Mouse (Mus musculus) limb, embryonic 14.5 days (tissue): ENCODE results near the gene Slco2b1. TPM values are rescaled to one million over a fixed set of nuclear protein-coding genes. Genes with fewer than 3 reads are reported as not detected.

Source experiments
- ATAC-seq: fragments of 200-750 bp; cut with Nextera tagmentation; 2 replicates; pipeline ENCODE4 v1.8.0; 2017; ENCODE audit warnings: low read depth, moderate number of reproducible peaks, moderate TSS enrichment; ENCODE audit not compliant: low FRiP score
- DNase-seq: peaks from one replicate; pipeline ENCODE4 v3.0.0-alpha.2; 2015; ENCODE audit warnings: low spot score
- H3K27ac ChIP-seq: fragments of 300-500 bp; sonication (generic); replicated peaks from 2 replicates; pipeline ENCODE4 v1.5.1; 2014; ENCODE audit warnings: low read depth, mild to moderate bottlenecking, low read length, moderate library complexity, mixed read lengths
- H3K27me3 ChIP-seq: fragments of 300-500 bp; sonication (generic); 2 replicates; pipeline ENCODE4 v1.6.1; 2014; ENCODE audit warnings: low read length, mixed read lengths; ENCODE audit not compliant: control insufficient read depth, insufficient read depth
- H3K36me3 ChIP-seq: fragments of 300-500 bp; sonication (generic); 2 replicates; pipeline ENCODE4 v1.6.1; 2014; ENCODE audit warnings: mild to moderate bottlenecking, low read length, moderate library complexity, mixed read lengths; ENCODE audit not compliant: control insufficient read depth, insufficient read depth
- H3K4me1 ChIP-seq: fragments of 300-500 bp; sonication (generic); 2 replicates; pipeline ENCODE4 v1.6.1; 2014; ENCODE audit warnings: antibody characterized with exemption, low read length, mixed read lengths; ENCODE audit not compliant: control insufficient read depth, insufficient read depth
- H3K4me2 ChIP-seq: fragments of 300-500 bp; sonication (generic); replicated peaks from 2 replicates; pipeline ENCODE4 v1.6.1; 2014; ENCODE audit warnings: low read depth, mild to moderate bottlenecking, low read length, moderate library complexity; ENCODE audit not compliant: severe bottlenecking
- H3K4me3 ChIP-seq: fragments of 300-500 bp; sonication (generic); replicated peaks from 2 replicates; pipeline ENCODE4 v1.5.1; 2014; ENCODE audit warnings: low read length
- H3K9ac ChIP-seq: fragments of 300-500 bp; sonication (generic); 2 replicates; pipeline ENCODE4 v1.6.1; 2014; ENCODE audit warnings: mild to moderate bottlenecking, low read depth, low read length, moderate library complexity; ENCODE audit not compliant: severe bottlenecking
- H3K9me3 ChIP-seq: fragments of 300-500 bp; sonication (generic); 2 replicates; pipeline ENCODE4 v1.6.1; 2016; ENCODE audit warnings: low read length; ENCODE audit not compliant: control insufficient read depth
- POLR2A ChIP-seq: fragments of 200-500 bp; IDR thresholded peaks from 2 replicates; pipeline ENCODE4 v1.8.0; 2012; ENCODE audit warnings: inconsistent platforms, mild to moderate bottlenecking, moderate library complexity, borderline replicate concordance; ENCODE audit not compliant: insufficient read depth, insufficient read length; ENCODE audit errors: extremely low read depth
- WGBS: fragments of 180-500 bp; shearing (Covaris S2); extraction: QIAGEN DNeasy Blood & Tissue Kit; methylation state at CpG from one replicate; pipeline ENCODE4 v1.1.7; 2014; 5-methylcytosine and 5-hydroxymethylcytosine counted together
- polyA plus RNA-seq, 2 experiments: library from polyadenylated mRNA; depleted of rRNA in 1 of 2; stranded (reverse) in 1 of 2; unstranded in 1 of 2; fragments of >200 nt; fragmentation: Nextera tagmentation in 1 of 2; extraction: Ambion mirVana in 1 of 2; gene quantifications; 2 replicates each; pipeline versions ENCODE4 v1.2.1 to v1.2.3; 2012 to 2014

Gene Slco2b1
- polyA plus RNA-seq, 2 experiments, result 3.2 to 4.7 TPM

DNA sequence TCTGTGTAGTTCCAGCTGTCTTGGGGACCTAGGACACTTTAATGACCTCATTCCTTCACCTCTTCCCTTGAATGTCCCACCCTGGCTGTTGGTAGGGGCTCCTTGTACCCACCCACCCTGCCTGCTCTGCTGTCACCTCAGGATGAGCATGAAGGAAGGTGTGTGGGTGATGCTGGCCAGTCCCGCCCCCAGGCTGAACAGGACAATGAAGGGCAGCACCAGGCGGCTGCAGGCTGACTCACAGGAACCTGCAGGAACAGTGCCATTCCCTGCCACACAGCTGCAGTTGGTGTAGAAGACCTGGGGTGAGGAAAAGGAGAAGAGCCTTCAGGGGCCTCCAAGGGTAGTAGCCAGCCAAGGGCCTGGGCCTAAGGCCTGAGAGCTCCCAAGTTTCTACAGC is 48.8 kb downstream of the Slco2b1 start:
- H3K9ac ChIP-seq, result no peak overlapping the region
- H3K4me1 ChIP-seq, result no peaks in the 10 kb centered on the region
- H3K27me3 ChIP-seq, result no peaks in the 10 kb centered on the region
- H3K36me3 ChIP-seq, result no peaks in the 10 kb centered on the region
- H3K4me2 ChIP-seq, result no peak overlapping the region
- H3K4me3 ChIP-seq, result no peak overlapping the region
- H3K27ac ChIP-seq, result no peak overlapping the region
- WGBS, result 58% methylated on average over 2 of the region's 2 CpGs
- no peak for ATAC-seq
- no peaks in the 10 kb centered on the region for H3K9me3 ChIP-seq
- DNase-seq, result no peak
- TF ChIP-seq POLR2A, result no peak

DNA sequence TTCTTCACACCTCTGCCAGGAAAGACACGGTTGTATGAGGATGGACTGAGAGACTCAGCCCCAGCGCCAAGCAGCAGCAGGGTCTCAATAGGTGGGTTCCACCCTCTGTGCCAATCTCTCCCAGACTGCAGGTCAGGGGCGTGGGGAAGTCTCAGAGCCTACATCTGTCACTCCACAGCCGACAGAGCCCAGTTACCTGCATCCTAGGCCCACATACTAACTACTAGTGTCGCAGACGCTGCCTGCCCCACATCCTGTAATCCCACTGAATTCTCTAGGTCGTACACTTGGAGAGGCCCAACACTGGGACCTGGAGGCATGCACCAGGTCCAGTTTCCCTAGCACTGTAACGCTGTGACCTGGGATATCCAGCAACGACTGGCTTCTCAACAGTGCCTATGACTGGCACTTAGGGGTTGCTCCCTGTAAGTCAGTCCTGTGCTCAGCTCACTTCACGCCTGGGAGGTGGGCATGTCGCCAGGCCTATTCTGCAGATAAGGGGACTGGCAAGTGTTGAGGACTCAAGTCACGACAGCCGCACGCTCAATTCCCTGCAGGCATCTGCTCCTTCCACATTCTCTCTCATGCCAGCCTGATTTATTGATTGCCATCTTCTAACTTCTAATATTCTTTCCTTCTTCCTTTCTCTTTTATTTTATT is 49.4 kb downstream of the Slco2b1 start:
- H3K9ac ChIP-seq, result no peak overlapping the region
- H3K4me3 ChIP-seq, result no peak overlapping the region
- no peak overlapping the region for H3K4me2 ChIP-seq
- DNase-seq (no peak), ATAC-seq (no peak)
- TF ChIP-seq POLR2A, result no peak
- H3K36me3 ChIP-seq, result no peaks in the 10 kb centered on the region
- H3K4me1 ChIP-seq, result no peaks in the 10 kb centered on the region
- no peak overlapping the region for H3K27ac ChIP-seq
- no peaks in the 10 kb centered on the region for H3K9me3 ChIP-seq
- WGBS, result 66% methylated on average over 14 of the region's 14 CpGs
- no peaks in the 10 kb centered on the region for H3K27me3 ChIP-seq

DNA sequence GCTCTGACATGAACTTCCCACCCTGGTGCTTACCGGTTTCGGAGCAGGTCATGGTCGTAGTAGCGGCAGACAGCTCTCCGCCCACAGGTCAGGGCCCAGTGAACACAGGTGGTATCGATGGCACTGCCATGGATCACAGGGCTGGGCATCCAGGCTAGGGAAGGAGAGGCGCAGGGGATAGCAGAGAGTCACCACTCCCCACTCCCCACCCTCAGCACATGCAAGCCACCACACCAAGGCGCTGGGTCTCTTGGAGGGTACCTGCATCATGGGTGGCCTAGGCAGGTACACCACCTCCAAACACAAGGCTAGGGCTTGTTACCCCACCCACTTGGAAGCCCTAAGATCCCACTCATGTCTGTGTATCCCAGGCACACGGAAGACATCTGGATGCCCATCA is 50.1 kb downstream of the Slco2b1 start:
- Histone ChIP-seq H3K4me3 (no peak overlapping the region), H3K4me2 (no peak overlapping the region), H3K9ac (no peak overlapping the region), H3K27me3 (no peaks in the 10 kb centered on the region), H3K9me3 (no peaks in the 10 kb centered on the region), H3K27ac (no peak overlapping the region), H3K4me1 (no peaks in the 10 kb centered on the region), H3K36me3 (no peaks in the 10 kb centered on the region)
- DNase-seq, result no peak
- TF ChIP-seq POLR2A, result no peak
- WGBS, result 94% methylated on average over 8 of the region's 9 CpGs
- ATAC-seq, result no peak

DNA sequence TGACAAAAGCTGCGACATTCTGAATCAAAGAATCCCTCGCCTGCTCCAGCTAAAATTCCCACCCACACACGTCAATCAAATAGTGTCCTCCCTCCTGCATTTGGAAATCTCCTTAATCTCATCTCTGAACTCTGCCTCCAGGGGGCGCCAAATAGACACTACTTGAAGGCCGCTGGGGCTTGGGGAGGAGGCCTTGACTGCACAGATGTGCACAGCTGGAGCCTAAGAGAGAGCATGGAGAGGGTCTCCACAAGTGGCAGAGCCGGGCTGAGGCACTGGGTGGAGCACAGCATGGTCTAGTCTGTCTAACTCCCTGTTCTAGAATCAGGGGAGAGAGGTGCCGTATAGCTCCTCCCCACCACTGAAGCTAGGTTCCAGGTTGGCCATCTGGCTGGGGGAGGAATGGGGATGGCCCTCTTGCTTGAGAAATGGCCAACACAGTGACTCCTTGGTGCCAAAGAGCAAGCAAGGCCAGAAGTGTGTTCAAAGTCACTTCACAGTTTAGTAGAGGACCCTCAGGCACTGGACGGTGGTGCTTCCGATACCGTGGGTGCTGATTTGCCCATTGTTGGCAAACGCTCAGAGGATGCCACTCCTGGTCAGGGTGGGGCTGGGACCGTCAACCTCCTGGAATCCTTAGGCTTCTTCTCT is 51.6 kb downstream of the Slco2b1 start:
- Histone ChIP-seq H3K9me3 (no peaks in the 10 kb centered on the region), H3K36me3 (no peaks in the 10 kb centered on the region), H3K4me3 (no peak overlapping the region), H3K27me3 (no peaks in the 10 kb centered on the region), H3K9ac (no peak overlapping the region), H3K4me1 (no peaks in the 10 kb centered on the region), H3K27ac (no peak overlapping the region), H3K4me2 (no peak overlapping the region)
- 45% methylated on average over 12 of the region's 12 CpGs for WGBS
- DNase-seq (peak; percentile 79), ATAC-seq (peak; percentile 68; the same call in 1 of the 2 replicates)
- no peak for TF ChIP-seq POLR2A

DNA sequence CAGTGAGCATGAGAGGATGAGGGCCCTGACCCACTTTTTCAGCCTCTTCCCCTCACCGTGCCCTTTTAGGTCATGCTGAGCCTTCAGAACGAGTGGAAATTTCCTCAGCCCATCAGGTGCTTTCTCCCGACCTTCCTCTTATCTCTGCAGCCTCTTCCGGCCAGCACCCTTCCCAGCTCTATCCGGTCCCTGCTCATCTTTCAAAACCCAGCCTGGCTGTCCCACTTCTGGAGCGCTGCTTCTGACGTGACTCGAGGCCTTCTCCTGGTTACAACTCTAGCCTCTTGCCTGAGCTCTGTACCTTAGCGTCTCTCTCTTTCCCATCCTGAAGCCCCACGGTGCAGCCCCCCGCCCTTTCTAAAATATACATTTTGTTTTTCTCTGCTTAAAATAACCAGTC is 56.9 kb downstream of the Slco2b1 start:
- Histone ChIP-seq H3K36me3 (no peaks in the 10 kb centered on the region), H3K9me3 (no peaks in the 10 kb centered on the region), H3K27ac (no peak overlapping the region), H3K4me3 (no peak overlapping the region), H3K27me3 (no peaks in the 10 kb centered on the region), H3K4me1 (no peaks in the 10 kb centered on the region), H3K4me2 (no peak overlapping the region), H3K9ac (no peak overlapping the region)
- no peak for DNase-seq
- TF ChIP-seq POLR2A, result no peak
- ATAC-seq, result no peak
- WGBS, result 80% methylated on average over 11 of the region's 11 CpGs
